Mouse (Mus musculus) cerebellum, adult 2 months (tissue): Measurements from ENCODE around the gene Tfeb. TPM values are rescaled to one million over a fixed set of nuclear protein-coding genes. Genes with fewer than 3 reads are reported as not detected.

Experiments used
- DNase-seq, 2 experiments: peaks; one replicate each; pipeline ENCODE4 v3.0.0; 2021
- H3K27ac ChIP-seq: fragments of 200-500 bp; 2 replicates; pipeline ENCODE4 v1.5.1; 2012; ENCODE audit warnings: low read length, control low read depth, inconsistent platforms; ENCODE audit not compliant: insufficient read depth
- H3K27me3 ChIP-seq: fragments of 200-500 bp; 2 replicates; pipeline ENCODE4 v1.6.1; 2012; ENCODE audit warnings: inconsistent platforms, mild to moderate bottlenecking, low read length, moderate library complexity; ENCODE audit not compliant: control insufficient read depth, insufficient read depth
- H3K4me1 ChIP-seq: fragments of 200-500 bp; 2 replicates; pipeline ENCODE4 v1.6.1; 2011; ENCODE audit warnings: low read length; ENCODE audit not compliant: control insufficient read depth, insufficient read depth
- H3K4me3 ChIP-seq: fragments of 200-500 bp; replicated peaks from 2 replicates; pipeline ENCODE3; 2011; ENCODE audit warnings: mild to moderate bottlenecking, low read depth, low read length, control low read depth; ENCODE audit not compliant: insufficient read depth
- CTCF ChIP-seq: fragments of 200-500 bp; IDR thresholded peaks from 2 replicates; pipeline ENCODE4 v1.5.1; 2011; ENCODE audit warnings: low read depth, mild to moderate bottlenecking, control low read depth, low read length, moderate library complexity, borderline replicate concordance; ENCODE audit not compliant: insufficient read depth
- POLR2A ChIP-seq: fragments of 200-500 bp; IDR thresholded peaks from 2 replicates; pipeline ENCODE4 v1.6.1; 2011; ENCODE audit warnings: low read length, control low read depth, borderline replicate concordance; ENCODE audit not compliant: insufficient read depth
- WGBS: fragments of 180-500 bp; shearing (Covaris S2); methylation state at CpG from one replicate; pipeline ENCODE4 v1.1.7; 2018; 5-methylcytosine and 5-hydroxymethylcytosine counted together
- polyA plus RNA-seq: library from polyadenylated mRNA; depleted of rRNA; stranded (reverse); fragments of >200 nt; gene quantifications from 2 replicates; pipeline ENCODE4 v1.2.3, GENCODE M21; 2012; rRNA removed

Tfeb gene
- 26.4 and 27.5 TPM in 2 replicates for polyA plus RNA-seq

DNA sequence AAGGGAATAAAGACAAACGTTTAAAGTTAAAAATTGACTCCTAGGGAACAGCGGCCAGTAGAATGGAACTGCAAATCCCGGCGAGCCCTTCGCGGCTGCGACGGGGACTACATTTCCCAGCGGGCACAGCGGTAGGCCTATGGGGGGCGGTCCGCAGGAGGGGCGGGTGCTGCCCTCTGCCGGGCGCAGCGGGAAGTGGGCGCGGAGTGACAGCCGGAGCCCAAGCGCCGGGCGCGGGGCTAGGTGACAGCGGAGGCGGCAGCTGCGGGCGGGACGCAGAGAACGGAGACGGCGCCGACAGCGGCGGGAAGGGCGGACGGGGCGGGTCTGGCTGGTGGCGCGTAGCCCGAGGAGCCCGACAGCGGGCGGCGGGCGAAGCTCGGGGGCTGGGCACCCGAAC is at the start of gene Tfeb:
Gene Tfeb, plus strand, starts transcription at position 175 of the 400 bp plus-strand sequence.
- TF ChIP-seq CTCF (peak; percentile 75), POLR2A (peak; percentile 38; the same call in 1 of the 2 replicates)

DNA sequence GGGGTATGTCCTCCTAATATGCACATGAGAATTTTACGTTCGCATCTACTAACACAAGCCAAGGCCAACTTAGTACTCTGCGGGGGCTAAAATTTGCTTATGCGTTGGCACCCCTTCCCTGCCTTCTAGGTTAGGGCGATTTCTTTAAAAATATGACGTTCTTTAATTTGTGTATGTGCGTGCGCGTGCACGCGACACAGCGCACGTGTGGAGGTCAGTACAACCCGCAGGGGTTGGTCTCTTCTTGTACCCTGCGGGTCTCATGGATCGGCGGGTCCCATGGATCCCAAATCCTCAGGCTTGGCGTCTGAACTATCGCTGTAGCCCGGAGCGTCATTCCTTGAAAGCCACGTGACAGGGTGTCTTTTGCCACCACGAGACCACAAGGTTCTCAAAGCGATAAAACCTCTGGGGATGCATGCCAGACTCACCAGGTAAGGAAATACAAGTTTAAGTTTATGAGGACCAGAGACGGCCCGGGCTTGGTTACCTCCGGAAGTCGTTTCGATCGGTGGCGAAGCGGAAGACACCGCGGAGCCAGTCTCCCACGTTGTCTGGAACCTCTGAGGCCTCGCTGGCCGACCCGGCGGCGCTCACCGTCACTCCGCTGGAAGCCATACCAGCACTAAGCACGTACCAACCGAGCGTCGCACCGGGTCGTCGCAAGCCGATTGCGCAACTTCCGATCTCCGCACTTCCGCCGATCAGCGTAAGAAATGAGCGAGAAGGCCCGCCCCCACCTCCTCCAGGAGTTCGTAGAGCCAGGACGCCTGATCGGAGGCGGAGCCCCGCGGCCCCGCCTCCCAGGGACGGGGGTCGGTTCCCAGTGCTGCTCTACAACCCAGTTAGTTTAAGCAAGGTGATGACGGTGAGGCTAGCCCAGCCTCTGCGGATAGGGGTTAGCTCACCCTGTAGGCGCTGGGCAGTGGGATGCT is 49.2 kb upstream of the Tfeb start:
- H3K4me1 ChIP-seq = no peaks in the 10 kb centered on the region
- H3K27ac ChIP-seq = peak overlapping the region; percentile 49
- TF ChIP-seq CTCF (no peak), POLR2A (peak; percentile 85)
- H3K4me3 ChIP-seq = peak overlapping the region; percentile 66
- WGBS = 1% methylated on average over 70 of the region's 70 CpGs
- H3K27me3 ChIP-seq = no peaks in the 10 kb centered on the region
- DNase-seq = peak; percentile 95 to 96

More for the DNA sequence above, at the start of gene Tfeb:
- no peaks in the 10 kb centered on the region for H3K27me3 ChIP-seq
- peak; percentile 95 to 98 for DNase-seq
- peak within 1 kb of the TSS; percentile 92 for H3K4me3 ChIP-seq
- WGBS = under 1% methylated on average over 45 of the region's 47 CpGs
- peak within 1 kb of the TSS; percentile 95 for H3K27ac ChIP-seq
- H3K4me1 ChIP-seq = peaks cover 12% of the 10 kb centered on the region

DNA sequence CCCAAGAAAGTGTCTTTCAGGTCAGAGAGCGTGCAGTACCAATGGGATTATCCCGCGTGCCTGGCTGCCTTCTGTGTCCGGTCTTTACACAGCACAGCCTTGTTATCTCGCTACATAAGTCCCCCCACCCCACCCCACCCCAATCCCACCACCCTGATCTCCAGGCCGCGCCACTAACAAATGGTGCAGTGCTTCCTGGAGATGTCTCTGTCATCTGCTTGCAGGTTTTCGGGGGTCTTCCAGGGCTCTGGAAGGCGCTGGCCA is 48.6 kb upstream of the Tfeb start, which contains the start of gene Tomm6:
Gene Tomm6, minus strand, starts transcription at position 43 of the 264 bp plus-strand sequence.
- DNase-seq = no peak
- Histone ChIP-seq H3K4me1 (no peaks in the 10 kb centered on the region), H3K27ac (peak within 1 kb of the TSS; percentile 78), H3K4me3 (peak within 1 kb of the TSS; percentile 66), H3K27me3 (no peaks in the 10 kb centered on the region)
- 0% methylated on average over 9 of the region's 9 CpGs for WGBS
- TF ChIP-seq CTCF (no peak), POLR2A (no peak)

DNA sequence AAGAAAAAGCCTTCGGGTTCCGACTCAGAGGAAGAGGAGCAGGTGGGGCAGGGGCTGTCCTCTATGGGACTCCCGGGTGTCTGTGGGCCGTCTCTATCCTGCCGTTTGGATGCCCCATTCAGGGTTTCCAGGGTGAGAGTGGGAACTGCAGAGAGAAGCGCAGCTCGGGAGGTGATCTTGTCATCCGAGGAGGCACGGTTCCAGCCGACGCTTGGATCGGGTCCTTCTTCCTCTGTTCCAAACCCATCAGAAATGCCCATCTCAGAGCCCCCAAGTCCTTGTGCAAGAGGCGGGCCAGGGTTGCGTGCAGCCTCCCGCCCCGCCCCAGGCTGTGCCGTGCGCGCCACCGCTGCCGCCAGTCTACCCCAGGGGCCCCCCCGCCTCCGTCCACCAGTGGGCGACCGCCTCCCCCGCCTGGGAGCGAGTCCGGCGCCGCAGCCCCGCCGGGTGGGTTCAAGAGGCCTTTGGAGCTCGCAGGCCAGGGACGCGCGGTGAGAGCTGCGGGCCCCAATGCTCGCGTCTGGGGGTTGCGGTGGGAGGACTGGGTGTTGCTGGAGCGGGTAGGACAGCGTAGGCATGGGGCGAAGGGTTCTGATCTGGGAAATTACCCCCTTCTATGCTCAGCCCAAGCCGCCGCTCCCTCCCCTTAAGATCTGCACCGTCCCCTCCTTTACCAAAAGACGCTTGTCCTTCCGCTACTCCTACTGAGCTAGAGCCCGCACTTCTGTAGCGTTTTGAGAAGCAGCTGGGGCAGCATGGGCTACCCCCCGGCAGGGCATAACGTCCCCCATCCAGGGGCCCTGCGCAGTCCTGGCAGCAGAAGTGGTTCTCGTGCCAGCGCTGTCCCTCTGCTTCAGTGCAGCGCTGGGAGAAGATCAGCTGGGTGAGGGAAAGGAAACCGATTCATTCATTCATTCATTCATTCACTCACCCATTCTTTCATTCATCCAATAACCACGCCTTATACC is 47.9 kb upstream of the Tfeb start, which contains the start of gene Frs3:
Gene Frs3, plus strand, starts transcription at position 423 of the 968 bp plus-strand sequence.
- H3K4me3 ChIP-seq = peak within 1 kb of the TSS; percentile 66
- H3K4me1 ChIP-seq = no peaks in the 10 kb centered on the region
- 0 out of 2 replicates have a peak, but pooled peaks have one; percentile 28 for TF ChIP-seq POLR2A
- no peak for TF ChIP-seq CTCF
- WGBS = under 1% methylated on average over 58 of the region's 58 CpGs
- H3K27me3 ChIP-seq = no peaks in the 10 kb centered on the region
- DNase-seq = peak; percentile 80 to 81
- peak within 1 kb of the TSS; percentile 78 for H3K27ac ChIP-seq

DNA sequence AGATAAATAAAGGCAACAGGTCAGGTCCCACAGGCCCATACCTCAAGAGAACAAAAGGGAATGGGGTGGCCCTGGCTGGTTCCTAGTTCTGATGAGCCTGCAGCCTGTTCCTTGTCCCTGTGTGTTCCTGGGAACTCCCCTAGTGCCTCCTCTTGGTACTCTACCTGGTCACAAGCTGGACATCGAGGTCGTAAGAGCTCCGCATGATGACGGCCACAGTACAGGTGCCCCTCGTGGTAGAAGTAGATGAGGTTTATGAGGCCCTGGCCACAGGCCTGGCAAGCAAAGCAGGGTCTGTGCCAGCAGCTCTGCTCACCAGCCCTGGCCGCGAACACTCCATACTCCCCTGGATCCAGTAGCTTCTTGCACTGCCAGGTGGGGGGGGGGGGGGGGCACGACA is 46.9 kb upstream of the Tfeb start:
- DNase-seq = no peak
- Histone ChIP-seq H3K27me3 (no peaks in the 10 kb centered on the region), H3K27ac (no peak overlapping the region), H3K4me1 (peaks cover 3% of the 10 kb centered on the region; the same call in 1 of the 2 replicates), H3K4me3 (peak overlapping the region; percentile 5)
- 51% methylated on average over 7 of the region's 8 CpGs for WGBS
- no peak for TF ChIP-seq POLR2A
- TF ChIP-seq CTCF = no peak

DNA sequence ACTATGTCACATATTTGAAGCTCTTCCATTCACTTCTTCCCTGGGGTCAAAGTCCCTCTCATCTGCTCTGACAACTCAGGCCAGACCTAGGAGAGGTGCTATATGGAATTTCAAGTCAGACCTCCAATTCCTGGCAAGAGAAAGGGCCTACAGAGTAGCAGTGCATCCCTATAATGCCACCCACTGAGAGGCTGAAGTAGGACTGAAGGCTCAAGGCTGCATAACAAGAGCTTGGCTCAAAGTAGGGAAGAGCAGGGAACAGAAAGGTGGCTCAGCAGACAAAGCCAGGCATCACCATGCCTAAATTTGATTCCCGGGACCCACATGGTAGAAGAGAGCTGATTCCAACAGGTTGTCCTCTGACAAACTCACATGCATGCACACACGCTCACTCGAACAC is 45.2 kb upstream of the Tfeb start:
- no peak for DNase-seq
- Histone ChIP-seq H3K27me3 (no peaks in the 10 kb centered on the region), H3K27ac (no peak overlapping the region), H3K4me3 (no peak overlapping the region), H3K4me1 (peaks cover 3% of the 10 kb centered on the region; the same call in 1 of the 2 replicates)
- TF ChIP-seq POLR2A (no peak), CTCF (no peak)
- 92% methylated on average over 3 of the region's 3 CpGs for WGBS
